Mouse (Mus musculus) megakaryocyte progenitor cell, adult 5-6 weeks (primary cell): ENCODE results near the gene Foxm1. TPM values are rescaled to one million over a fixed set of nuclear protein-coding genes. Genes with fewer than 3 reads are reported as not detected.

Experiments used
- ATAC-seq: replicated peaks from 2 replicates; pipeline ENCODE4 v1.8.0; 2016; ENCODE audit warnings: mild to moderate bottlenecking, moderate TSS enrichment, inconsistent platforms; ENCODE audit not compliant: poor library complexity
- total RNA-seq, 2 experiments: library from RNA; stranded (forward) in 1 of 2; stranded (reverse) in 1 of 2; fragments of 157-497, 149-512 nt in 1 of 2; fragments of 200-1000 nt in 1 of 2; gene quantifications; 2 replicates each; pipeline versions ENCODE4 v1.2.3 to v1.2.4; 2015 to 2017

Gene Foxm1
- total RNA-seq, 2 experiments from 2014 or later, result 15.5 to 41.8 TPM

DNA sequence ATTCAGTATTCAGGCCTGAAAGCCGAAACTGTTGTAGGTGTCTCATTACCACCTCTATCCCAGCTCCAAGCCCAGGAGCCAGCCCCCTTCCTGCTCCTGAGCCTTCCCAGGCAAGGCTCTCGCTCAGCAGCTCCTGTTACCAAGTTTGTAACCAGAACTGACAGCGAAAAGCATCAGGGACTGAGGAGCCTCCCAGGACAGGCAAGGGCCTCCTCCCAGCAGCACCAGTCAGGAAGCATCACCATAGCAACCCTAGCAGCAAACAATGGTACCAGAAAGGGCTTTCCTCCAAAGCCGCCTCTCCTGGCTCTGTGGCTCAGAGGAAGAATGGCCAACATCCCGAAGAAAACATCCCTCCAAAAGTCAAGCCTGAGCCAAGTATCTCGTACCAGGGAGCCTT lies 12.4 kb downstream of the Foxm1 start, which contains the start of the genes Tex52 and Gm44596:
Tex52 (plus strand) TSS at position 265 of the 400 bp plus-strand sequence.
Gm44596 (plus strand) TSS at position 312 of the 400 bp plus-strand sequence.
- ATAC-seq, result no peak

DNA sequence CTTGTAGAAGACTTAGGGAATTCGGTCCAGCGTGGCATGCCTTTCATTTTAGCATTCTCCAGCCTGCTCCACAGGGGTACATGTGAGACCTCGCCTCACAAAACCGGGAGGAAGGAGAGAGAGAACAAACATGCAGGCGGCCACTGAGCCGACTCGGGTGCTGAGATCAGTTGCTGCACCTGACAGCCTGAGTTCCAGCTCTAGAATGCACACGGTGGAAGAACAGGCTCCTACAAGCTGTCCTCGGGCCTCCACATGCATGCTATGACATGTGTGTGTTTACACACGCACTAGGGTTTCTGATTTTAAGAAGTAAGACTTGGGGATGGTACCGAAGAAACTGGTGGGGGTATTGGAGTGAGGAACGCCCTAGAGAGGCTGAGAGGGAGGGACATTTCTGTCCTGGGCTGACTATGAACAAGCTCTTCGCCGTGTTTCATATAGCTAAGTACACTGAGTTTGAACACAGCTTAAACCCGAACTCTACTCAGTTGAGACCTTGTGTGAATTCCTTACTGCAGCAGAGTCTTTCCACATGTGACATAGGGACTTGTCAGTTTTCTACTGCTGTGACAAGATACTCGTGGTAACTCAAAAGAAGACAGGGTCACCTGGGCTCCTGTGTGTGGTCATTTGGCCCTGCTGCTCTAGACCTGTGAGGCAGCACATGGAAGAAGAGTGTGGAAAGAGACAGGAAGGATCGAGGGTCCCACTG lies 13.8 kb downstream of the Foxm1 start:
- ATAC-seq, result no peak

DNA sequence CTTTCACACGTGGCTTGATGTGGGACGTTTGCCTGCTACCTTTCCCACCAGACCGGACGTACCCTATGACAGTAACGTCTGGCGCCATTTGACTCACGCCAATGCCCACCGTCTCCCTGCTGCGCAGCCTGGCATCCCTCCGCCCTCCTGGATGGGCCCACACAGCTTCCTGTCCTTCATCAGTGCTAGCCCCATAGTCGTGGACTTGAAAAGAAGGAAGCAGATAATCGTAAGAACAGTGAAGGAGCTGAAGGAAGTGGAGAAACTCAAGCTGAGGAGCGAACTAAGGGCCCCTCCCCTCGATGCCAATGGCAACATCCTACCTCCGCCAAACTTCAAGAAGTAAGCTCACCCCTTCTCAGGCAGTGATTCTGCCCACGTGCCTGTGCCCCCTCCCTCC lies 16.9 kb downstream of the Foxm1 start:
- ATAC-seq, result peak; percentile 63

DNA sequence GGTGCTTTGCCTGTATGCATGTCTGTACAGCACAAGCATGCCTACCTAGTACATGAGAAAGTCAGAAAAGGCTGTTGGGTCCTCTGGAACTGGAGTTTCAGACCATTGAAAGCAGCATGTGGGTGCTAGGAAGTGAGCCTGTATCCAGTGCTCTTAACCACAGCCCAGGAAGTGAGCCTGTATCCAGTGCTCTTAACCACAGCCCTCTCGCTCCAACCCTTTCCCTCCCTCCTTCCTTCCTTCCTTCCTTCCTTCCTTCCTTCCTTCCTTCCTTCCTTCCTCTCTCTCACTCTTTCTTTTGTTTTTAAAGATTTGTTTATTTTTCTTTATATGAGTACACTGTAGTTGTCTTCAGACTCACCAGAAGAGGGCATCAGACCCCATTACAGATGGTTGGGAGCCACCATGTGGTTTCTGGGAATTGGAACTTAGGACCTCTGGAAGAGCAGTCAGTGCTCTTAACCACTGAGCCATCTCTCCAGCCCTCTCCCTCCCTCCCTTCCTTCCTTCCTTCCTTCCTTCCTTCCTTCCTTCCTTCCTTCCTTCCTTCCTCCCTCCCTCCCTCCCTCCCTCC lies 17.9 kb downstream of the Foxm1 start:
- 0 out of 2 replicates have a peak, but pooled peaks have one; percentile 18 for ATAC-seq

DNA sequence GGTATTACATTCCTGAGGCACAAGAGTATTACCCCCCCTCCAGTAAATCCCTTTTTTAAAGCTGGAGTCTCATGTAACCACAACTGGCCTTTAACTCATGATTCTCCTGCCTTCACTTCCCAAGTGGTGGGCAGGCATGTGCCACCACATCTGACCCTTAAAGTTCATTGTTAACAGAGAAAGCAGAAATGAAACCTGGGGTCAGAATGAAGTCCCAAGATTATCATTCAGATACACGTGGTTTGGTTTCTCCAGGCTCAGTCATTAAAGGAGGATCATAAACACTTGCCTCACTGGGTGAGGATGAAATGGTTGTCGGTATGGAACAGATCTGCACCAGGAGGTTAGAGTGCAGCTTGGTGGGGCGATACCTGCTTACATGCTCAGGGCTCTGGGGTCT lies 18.5 kb downstream of the Foxm1 start:
- peak; percentile 76 for ATAC-seq

DNA sequence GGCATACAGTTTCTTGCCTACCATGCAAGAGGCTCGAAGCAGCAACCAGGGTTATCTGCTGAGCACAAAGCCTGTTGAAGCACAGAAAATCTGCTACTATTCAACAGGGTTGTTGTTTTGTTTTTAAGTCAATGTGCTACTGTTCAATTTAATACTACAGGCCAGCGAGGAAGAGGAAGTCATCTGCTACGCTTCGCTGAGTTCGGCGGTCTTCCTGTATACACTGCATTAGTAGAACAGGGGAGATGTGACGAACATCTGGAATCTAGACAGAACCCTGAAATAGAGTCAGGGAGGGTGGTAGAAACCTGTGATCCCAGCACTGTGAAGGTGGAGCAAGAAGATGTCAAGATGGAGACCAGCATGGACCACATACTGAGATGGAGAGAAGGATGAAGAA lies 21.0 kb downstream of the Foxm1 start:
- no peak for ATAC-seq

DNA sequence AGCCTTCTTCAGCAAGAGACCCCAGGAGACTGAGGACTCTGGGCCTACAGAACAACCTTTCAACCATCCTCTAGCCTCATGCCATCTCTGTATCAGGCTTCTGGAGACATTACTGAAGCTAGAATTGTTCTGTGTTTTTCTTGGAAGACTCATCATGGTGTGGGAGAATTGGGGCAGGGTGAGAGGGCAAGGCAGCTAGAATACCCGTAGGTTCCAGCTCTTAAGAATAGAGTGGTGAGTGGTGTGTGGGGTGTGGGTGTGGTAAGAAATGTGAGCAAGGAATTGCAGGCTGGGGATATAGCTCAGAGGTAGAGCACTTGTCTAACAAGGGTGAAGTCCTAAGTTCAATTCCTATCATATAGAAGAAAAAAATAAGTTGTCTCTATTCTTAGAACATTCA lies 22.3 kb downstream of the Foxm1 start:
- ATAC-seq, result no peak

DNA sequence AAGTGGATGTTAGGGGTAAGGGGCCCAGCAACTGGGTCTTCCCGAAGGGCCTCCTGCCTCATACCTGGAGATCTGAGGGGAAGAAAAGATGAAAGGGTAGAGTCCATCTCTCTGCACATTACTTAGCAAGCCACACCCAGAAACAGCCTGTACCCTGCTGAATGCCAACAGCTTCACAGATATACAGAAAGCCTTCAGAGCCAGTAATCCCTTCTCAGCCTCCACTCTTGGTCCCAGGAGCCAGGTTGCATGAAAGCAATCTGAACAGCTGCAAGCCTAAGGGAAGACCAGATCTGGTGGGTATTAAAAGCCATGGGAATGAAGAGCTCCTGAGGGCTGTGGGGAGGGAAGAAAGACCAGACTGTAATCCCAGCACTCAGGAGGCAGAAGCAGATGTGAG lies 26.4 kb downstream of the Foxm1 start:
- no peak for ATAC-seq

DNA sequence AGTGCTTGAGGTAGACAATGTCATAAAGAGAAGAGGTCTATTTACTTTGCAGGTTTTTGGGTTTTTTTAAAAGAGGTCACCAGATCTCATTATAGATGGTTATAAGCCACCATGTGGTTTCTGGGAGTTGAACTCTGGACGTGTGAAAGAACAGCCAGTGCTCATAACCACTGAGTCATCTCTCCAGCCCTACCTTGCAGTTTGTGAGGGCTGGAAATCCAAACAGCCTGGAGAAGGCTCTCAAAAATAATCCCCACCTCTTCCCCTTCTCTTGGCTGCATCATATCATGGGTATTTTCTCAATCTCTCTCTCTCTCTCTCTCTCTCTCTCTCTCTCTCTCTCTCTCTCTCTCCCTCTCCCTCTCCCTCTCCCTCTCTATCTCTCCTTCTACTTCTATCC lies 27.9 kb downstream of the Foxm1 start:
- ATAC-seq, result no peak

DNA sequence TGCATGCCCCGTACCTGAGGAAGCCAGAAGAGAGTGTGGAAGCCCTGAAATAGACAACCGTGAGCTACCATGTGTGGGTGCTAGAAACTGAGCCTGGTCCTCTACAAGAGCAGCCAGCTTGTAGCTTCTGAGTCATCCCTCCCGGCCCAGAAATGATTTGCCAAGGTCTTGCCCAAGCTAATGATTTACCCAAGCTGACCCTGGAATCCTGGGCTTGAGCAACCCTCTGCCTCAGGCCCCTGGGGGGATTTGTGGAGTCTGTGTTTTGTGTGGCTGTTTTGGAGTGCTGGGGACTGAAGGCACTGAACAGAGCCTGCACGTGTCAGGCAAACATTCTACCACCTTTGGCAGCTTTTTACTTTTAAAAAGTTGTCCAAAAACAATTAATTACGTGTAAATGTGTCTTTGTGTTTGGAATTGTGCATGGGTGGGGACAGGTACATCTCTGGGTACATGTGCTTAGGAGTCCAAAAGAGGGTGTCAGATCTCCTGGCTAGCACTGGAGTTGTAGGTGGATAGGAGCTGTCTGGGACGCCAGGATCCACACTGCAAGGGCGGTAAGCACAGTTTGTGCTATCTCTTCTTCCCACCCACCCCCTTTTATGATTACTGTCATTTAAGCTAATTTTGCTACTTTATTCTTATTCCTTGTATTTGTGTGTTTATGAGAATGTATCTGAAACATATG lies 35.0 kb downstream of the Foxm1 start:
- no peak for ATAC-seq

DNA sequence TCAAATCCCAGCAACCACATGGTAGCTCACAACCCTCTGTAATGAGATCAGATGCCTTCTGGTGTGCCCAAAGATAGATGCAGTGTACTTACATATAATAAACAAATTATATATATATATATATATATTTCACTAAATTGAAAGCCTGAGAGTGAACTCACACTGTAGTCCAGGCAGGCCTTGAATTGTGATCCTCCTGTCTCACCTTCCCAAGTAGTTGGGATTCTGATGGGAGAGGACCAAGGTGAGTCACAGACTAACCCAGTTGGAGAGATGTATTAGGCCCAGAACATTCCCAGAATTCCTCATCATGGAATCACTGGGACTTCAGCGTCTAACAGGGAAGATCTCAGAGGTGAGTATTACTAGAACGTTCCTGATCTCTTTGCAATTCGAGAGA lies 36.2 kb downstream of the Foxm1 start, which contains the start of gene Nrip2:
Nrip2 (plus strand) TSS at position 301 of the 400 bp plus-strand sequence.
- ATAC-seq, result no peak

DNA sequence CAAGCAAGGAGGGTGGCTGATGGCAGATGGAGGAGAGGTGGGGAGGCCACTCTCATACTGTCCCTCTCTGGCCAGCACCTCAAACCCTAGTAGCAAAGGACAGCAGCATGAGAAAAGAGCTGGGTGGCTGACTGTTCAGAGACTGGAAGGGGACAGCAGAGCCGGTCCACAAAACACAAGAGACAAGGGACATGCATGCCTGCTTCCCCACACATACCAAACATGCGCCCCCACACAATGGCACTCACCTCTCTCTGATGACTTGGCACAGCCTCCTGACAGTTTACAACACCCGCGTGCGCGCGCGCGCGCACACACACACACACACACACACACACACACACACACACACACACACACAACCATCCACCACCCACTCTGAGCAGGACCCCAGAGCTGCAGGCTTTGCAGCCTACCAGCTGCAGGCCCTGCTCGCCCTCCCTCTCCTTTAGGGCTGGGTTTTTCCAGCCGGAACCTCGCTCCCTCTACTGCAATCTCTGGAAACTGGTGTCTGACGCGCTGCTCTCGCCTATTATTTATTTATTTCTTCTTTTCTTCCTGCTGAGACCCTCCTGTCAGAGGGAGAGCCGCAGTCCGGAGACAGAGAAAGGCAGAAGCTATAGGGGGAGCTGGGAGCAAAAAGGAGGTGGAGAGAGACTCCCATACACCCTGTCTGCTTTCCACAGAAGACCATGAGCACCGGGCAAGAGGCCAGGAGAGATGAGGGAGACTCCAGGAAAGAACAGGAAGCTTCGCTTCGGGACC lies 36.8 kb downstream of the Foxm1 start:
- no peak for ATAC-seq

DNA sequence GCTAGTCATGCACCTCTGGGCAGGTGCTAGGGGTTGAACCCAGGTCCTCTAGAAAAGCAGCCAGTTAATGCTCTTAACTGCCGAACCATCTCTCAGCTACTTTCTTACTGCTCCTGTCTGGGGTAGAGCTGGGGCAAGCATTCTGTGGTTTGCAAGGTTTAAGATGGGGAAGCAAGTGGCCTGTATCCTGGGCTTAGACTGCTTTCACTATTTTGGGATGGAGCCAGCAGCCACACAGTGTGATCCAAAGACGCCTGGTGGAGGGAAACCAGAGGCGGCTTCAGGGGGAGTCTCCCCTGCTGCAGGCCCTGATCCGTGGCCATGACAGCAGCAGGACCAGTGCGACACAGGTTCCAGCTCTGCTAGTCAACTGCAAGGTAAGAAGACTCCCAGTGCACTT lies 41.9 kb downstream of the Foxm1 start:
- ATAC-seq, result peak; percentile 22

DNA sequence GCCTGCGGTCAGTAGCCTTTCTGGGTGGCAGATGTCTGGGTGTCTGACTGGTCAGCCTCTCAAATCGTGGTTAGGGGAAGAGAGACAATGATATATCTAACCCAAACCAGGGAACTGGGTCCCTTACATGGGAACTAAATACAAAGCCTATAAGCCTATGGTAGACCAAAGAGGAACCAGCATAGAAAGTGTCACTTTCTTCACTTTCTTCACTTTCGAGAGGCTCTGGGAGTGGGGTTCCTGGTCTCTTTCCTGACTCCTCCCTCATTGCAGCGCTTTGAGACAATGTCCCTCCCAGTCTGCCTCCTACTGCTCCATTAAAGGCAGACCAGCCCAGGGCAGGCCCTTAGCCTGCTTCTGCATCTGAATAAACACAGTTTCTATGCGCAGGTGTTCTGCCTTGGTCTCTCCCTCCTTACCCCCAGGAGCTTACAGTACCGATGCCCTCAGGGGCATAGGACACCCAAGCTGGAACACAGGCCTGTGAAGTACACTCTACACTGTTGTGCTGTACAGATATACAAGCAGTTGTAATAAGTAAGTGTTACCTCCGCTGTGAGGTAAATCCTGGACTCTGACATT lies 45.9 kb downstream of the Foxm1 start:
- ATAC-seq, result peak; percentile 46

DNA sequence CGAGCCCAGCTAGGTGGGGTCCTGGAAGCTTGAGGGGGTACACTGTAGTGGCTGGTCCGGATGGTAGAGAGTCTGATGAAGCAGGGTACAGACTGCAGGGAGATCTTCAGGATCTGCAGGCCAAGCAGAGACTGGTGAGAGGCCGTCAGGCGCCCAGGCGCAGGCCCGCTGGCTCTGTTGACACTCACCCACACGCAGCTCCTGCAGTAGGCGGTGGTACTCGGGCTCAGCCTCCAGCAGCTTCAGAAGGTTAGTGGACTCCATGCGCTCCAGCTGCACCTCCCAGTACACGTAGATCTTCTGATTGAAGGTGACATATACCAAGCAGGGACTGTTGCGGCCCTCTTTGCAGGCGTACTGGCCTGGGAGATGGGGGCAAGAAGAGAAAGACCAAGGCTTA lies 47.5 kb downstream of the Foxm1 start:
- no peak for ATAC-seq

DNA sequence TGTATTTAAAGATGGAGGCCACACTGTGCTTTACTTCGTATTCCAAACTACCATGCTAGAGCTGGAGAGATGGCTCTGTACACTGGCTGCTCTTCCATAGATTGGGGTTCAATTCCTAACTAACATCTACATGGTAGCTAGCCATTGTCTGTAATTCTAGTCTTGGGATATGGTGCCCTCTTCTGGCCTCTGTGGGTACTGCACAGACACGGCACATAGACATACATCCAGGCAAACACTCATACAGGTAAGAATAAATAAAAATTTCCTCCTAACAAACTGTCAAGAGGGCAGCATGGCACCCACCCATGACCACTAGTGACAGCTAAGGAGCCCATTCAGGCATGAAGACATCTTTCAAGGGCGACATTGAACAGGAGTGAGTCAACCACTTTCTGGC lies 48.3 kb downstream of the Foxm1 start:
- ATAC-seq, result peak; percentile 79

DNA sequence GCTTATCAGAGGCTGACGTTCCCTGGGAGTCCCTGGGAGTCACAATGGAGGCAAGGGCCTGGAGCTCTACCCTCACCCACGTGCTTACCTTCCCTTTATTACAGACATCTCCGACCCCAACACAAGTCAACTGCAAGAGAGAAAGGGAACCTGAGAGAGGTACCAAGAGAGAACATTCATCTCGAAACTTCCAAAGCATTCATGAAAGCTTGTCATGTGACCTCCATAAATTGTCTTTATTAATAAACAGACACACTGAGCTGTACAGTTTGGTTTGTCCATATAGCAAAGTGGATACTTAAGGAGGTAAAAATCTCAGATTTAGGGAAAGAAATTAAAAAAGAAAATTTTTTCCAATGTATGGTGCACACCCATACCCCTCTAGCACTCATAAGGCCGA lies 53.4 kb downstream of the Foxm1 start:
- ATAC-seq, result no peak

DNA sequence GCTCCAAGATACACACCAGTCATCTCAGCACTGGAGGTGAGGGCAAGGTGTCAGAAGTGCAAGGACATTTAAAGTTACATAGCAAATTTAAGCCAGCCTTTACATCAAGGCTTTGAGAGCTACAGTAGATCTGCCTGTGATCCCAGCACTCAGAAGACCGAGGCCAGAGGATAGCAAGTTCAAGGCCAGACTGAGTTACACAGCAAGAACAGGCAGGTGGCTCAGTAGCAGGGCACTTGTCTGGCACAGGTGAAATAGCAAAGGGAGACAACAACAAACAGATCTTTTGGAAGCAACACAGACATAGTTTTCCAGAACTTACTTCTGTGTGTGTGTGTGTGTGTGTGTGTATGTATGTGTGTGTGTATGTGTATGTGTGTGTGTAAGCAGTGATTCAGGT lies 55.3 kb downstream of the Foxm1 start:
- ATAC-seq, result no peak

DNA sequence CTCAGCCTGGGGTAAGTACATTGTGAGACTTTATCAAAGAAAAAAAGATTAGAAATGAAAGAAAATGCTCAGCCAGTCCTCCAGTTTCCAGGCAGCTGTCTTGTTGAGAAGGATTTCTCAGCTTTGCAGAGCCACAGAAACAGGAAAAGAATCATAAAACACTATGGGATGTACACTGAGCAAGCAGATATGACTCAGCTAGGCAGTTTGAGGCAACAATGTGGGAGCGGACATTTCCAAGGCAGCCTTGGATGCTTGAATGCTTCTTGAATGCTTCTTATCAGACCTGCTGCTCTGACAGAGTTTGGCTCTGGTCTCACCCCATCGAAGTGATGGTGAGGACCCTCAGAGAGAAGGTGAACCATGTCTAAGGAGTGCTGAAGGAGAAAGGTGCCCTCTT lies 58.3 kb downstream of the Foxm1 start:
- ATAC-seq, result no peak

DNA sequence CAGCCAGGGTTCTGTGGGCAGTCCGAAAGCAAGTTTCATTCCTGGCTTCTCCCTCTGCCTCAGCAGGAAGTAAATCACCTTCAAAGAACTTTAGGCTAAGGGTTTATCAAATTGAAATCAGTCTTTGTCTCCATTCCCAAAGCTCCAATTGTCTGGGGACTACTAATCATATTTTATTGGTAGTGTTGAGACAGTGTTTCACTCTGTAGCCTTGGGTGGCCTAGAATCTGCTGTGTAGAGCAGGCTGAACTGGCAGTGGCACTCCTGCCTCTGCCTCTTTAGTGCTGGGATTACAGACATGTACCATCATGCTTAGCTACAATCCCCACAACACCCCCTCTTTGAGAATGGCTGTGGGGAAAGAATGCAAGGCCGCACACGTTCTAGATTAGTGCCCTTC lies 58.7 kb downstream of the Foxm1 start:
- no peak for ATAC-seq
